Mouse (Mus musculus): ENCODE measurements around the gene Cryaa.

The Cryaa gene

DNA sequence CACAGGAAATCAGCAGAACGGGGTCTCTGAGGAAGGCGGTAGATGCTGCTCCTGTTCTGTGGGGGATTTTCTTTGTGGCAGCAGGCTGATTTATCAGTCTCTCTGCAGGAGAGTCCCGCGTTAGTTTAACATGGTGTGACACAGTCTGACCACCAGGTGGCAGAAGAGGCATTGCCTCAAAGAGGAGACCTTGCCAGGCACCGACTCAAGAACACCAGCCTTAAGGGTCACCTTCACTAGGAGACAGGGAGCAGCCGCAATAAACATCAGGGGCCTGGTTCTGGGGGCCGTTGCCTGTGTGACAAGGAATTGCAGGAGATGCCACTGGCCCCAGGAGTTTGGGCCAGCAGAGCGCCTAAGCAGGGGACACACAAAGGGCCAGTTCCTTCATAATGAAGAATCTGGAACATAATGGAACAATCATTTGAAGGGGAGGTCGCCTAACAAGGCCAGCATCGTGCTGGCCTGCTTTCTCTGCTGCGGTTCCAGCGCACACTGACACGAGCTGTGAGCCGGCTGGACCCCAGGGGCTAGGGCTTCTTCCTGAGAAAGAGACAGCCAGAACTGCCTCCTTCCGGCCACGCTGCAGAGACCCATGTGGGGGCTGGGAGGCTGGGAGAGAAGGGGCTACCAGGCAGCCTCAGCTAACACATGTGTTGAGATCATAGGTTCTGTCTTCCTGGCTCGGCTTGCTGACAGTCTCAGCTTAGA, 8.1 kb downstream of the Cryaa start:
- no peak for TF ChIP-seq GATA4 (IDR thresholded peaks at IDR 0.05; ENCODE audit: insufficient replicate concordance, low read length)

DNA sequence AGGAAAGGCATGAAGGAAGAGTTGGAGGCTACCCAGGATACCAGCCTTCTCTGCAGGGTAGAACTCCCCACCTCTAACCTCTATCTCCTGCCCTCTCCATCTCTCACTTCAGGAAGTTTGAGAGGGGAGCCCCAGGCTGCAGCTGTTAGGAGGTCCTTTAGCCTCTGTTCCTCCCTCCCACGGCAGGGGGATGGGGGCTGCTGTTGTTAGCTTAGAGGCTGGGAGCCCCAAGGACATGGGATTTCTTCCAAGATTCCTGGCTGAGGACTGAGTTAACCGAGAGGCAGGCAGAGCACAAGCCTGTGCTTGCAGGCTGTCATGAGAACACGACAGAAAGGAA, 8.6 kb downstream of the Cryaa start:
- no peak for TF ChIP-seq GATA4 (IDR thresholded peaks at IDR 0.05; ENCODE audit: insufficient replicate concordance, low read length)

DNA sequence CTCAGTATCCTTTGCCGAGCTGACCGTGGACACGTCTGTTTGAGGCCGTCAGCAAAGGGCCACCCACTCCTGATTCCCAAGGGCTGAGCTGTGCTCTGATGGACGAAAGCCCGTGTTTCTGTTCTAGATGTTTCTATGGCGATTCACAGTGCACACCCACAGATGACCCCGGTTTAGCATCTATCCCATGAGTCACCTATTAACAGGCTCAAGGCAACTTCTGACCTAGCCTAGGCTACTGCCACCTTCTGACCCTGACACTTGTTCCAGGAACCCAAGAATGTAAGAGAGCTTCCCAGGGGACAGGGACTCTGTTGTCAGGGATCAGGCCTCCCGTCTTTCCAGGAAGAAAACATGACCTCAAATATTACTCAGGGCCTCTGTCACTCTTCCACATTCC, 10.5 kb downstream of the Cryaa start:
- TF ChIP-seq GATA4 (IDR thresholded peaks at IDR 0.05; ENCODE audit: insufficient replicate concordance, low read length), result no peak

- TF ChIP-seq GATA4 (IDR thresholded peaks at IDR 0.05; ENCODE audit: insufficient replicate concordance, low read length), result no peak
Observed at GRCm38 (mm10) chr17:31689606-31690005, 12.0 kb downstream of the Cryaa start.

GRCm38 (mm10) chr17:31692918-31693317, 15.3 kb downstream of the Cryaa start:
- TF ChIP-seq GATA4 (IDR thresholded peaks at IDR 0.05; ENCODE audit: insufficient replicate concordance, low read length), result no peak

DNA sequence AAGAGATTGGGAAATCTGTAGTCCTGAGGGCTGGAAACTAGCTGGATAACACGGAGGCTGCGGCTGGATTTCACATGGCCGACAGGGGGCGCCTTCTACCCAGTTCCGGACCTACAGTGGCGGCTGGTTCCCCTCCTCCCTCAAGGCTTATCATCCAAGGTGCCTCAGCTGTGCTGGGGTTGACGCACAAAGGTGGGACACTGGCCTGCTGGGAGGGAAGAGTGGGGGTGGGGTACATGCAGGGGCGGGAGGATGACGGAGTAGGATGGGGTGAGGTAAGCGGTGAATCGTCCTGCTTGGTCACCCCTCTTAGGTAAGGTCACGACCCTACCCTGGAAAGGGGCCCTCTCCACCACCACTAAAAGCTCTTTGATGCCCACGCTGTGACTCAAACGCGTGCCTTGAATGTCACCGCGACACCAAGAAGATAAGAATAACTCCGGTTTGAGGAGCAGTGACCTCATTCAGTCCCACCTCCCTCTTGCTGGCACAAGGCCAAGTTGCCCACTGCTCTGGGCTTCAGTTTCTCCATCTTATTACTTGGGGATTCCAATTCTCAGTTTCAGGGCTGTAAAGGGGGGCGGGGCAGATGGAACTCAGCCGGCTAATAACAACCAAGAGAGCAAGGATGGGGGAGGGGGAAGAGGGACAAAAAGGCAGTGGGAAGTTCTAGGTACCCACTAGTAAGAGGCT, 15.9 kb downstream of the Cryaa start:
- no peak for TF ChIP-seq GATA4 (IDR thresholded peaks at IDR 0.05; ENCODE audit: insufficient replicate concordance, low read length)

DNA sequence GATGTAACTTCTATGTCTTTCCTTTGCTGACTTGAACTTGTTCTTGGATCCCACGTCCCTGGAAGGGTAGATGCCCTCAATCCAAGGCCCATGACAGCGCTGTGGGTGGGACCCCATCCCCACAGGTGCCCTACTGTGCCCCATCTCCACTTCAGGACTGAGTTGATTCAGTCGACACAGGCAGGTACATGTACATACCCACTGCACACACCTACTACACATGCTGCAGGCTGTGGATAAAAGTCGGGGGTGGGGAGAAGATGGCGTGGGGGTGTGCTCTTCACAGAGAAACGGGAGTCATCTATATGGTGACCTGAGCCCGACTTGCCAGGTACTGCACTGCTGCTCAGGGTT, 16.4 kb downstream of the Cryaa start:
- no peak for TF ChIP-seq GATA4 (IDR thresholded peaks at IDR 0.05; ENCODE audit: insufficient replicate concordance, low read length)

GRCm38 (mm10) chr17:31694949-31695348, 17.3 kb downstream of the Cryaa start:
- TF ChIP-seq GATA4 (IDR thresholded peaks at IDR 0.05; ENCODE audit: insufficient replicate concordance, low read length), result no peak

- no peak for TF ChIP-seq GATA4 (IDR thresholded peaks at IDR 0.05; ENCODE audit: insufficient replicate concordance, low read length)
Observed at GRCm38 (mm10) chr17:31698347-31698746, 20.7 kb downstream of the Cryaa start.

DNA sequence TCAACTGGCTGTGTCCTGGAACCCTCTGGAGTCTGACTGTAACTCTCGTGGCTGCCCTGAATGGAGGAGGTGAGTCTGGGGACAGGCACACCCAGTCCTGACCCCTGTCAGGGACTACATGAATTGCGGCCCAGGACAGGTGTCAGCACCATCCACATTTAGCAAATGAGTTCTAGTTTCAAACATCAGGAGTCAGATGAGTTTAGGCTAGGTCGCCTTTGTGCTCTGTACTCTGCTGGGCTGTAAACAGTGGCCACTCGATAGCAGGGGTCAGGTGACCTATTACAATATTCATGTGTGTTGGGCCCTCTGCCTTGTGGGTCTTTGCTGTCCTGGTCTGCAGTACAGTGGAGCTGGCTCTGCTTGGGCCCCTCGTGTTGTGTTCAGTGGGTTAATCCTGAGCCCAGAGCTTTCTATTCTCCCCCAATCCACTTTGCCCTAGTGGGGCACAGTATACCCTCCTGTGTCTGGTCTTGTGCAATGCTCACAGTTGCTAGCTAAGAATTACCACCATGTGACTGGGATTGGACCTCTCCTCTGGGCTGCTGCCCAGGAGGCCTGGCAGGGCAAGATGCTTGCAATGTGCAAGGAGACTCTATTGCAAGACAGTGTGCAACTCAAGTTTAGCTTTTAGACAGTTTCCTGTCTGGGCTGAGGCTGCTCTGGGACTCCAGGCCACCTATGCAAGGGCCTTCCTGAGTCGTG, 25.8 kb downstream of the Cryaa start:
- no peak for TF ChIP-seq GATA4 (IDR thresholded peaks at IDR 0.05; ENCODE audit: insufficient replicate concordance, low read length)

DNA sequence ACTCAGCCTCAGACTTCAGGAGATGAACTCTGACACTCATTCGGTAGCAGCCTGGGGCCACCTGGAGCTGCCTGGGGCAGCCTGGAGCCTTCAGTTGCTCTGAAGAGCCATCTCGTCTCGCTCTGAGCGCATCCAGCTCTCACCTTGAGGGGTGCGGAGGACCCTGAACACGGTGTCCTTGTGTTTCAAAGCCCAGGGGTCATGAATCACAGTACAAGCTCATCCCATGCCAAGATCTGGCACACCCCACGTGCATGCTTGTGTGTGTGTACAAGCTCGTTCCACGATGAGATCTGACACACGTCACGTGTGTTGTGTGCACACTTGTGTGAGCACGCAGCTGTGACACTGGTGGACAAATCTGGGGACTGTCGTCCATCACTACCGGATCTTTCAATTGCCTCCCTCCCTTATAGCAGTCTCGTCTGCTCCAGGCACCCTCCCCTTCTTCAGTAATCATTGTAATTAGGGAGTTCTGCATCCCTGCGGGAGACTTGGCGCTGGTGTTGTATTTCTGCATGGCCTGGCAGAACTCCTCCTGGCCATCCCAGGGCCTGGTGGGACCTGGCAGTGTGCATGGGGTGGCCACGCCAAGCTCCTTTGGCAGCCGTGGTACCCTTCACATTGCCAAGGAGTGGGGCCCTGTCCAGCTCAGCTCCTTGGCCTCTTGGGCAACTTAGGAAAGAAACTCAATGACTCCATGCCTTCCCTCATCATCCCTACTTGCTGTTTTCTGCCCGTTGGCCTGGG, 27.8 kb downstream of the Cryaa start:
- TF ChIP-seq GATA4 (IDR thresholded peaks at IDR 0.05; ENCODE audit: insufficient replicate concordance, low read length), result no peak

GRCm38 (mm10) chr17:31709121-31709741, 31.6 kb downstream of the Cryaa start:
- TF ChIP-seq GATA4 (IDR thresholded peaks at IDR 0.05; ENCODE audit: insufficient replicate concordance, low read length), result no peak

- no peak for TF ChIP-seq GATA4 (IDR thresholded peaks at IDR 0.05; ENCODE audit: insufficient replicate concordance, low read length)
Observed at GRCm38 (mm10) chr17:31710455-31710854, 32.8 kb downstream of the Cryaa start.

- no peak for TF ChIP-seq GATA4 (IDR thresholded peaks at IDR 0.05; ENCODE audit: insufficient replicate concordance, low read length)
Observed at GRCm38 (mm10) chr17:31713709-31714108, 36.1 kb downstream of the Cryaa start.

DNA sequence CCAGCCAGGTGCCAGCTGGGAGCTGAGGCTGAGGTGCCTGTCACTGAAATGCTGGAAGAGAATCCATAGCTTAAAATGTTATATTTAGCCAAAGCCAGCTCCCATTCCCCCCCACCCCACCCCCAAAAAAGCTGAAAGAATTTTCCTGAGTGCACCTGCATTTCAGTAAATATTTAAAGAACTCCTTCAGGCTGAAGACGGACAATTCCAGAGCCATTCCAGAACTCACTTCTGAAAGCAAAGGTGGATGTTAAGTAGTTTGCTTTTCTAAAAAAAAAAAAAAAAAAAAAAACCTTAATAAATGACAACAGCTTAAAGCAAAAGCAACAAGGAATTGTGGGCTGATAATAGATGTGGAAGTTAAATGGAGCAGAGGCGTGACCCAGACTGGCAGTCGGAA, 36.5 kb downstream of the Cryaa start:
- no peak for TF ChIP-seq GATA4 (IDR thresholded peaks at IDR 0.05; ENCODE audit: insufficient replicate concordance, low read length)

Measured in liver, adult (tissue).